Mouse (Mus musculus) limb, embryonic 13.5 days (tissue): ENCODE data around the gene Naa35. TPM values are rescaled to one million over a fixed set of nuclear protein-coding genes. Genes with fewer than 3 reads are reported as not detected.

ENCODE experiments used
- ATAC-seq: fragments of 200-750 bp; cut with Nextera tagmentation; 2 replicates; pipeline ENCODE4 v1.8.0; 2017; ENCODE audit warnings: low read depth, moderate number of reproducible peaks, moderate TSS enrichment; ENCODE audit not compliant: low FRiP score
- H3K27ac ChIP-seq: fragments of 300-500 bp; sonication (generic); 2 replicates; pipeline ENCODE4 v1.5.1; 2015; ENCODE audit warnings: inconsistent platforms, mild to moderate bottlenecking, moderate library complexity
- H3K27me3 ChIP-seq: fragments of 300-500 bp; sonication (generic); 2 replicates; pipeline ENCODE4 v1.6.1; 2015; ENCODE audit warnings: mild to moderate bottlenecking, inconsistent platforms
- H3K36me3 ChIP-seq: fragments of 300-500 bp; sonication (generic); 2 replicates; pipeline ENCODE4 v1.6.1; 2015; ENCODE audit warnings: inconsistent platforms, mild to moderate bottlenecking, moderate library complexity
- H3K4me1 ChIP-seq: fragments of 300-500 bp; sonication (generic); 2 replicates; pipeline ENCODE4 v1.6.1; 2015; ENCODE audit warnings: inconsistent platforms
- H3K4me2 ChIP-seq: fragments of 300-500 bp; sonication (generic); replicated peaks from 2 replicates; pipeline ENCODE4 v1.6.1; 2015; ENCODE audit warnings: inconsistent platforms, mild to moderate bottlenecking, moderate library complexity
- H3K4me3 ChIP-seq: fragments of 300-500 bp; sonication (generic); 2 replicates; pipeline ENCODE4 v1.5.1; 2015; ENCODE audit warnings: moderate library complexity, mild to moderate bottlenecking, inconsistent platforms
- H3K9ac ChIP-seq: fragments of 300-500 bp; sonication (generic); 2 replicates; pipeline ENCODE4 v1.6.1; 2015; ENCODE audit warnings: mild to moderate bottlenecking, inconsistent platforms
- H3K9me3 ChIP-seq: fragments of 300-500 bp; sonication (generic); 2 replicates; pipeline ENCODE4 v1.6.1; 2016; ENCODE audit warnings: inconsistent platforms
- WGBS: fragments of 180-500 bp; shearing (Covaris S2); methylation state at CpG from one replicate; pipeline ENCODE4 v1.1.7; 2015; 5-methylcytosine and 5-hydroxymethylcytosine counted together
- polyA plus RNA-seq: library from polyadenylated mRNA; unstranded; fragments of >200 nt; fragmentation: Nextera tagmentation; extraction: Ambion mirVana; gene quantifications from 2 replicates; pipeline ENCODE4 v1.2.1, GENCODE M21; 2015

Naa35 gene
- polyA plus RNA-seq, 1 experiment from 2014 or later, result 120 TPM

GRCm38 (mm10) chr13:59555613-59556192, 29.4 kb upstream of the Naa35 start:
- Histone ChIP-seq H3K9ac (no peak overlapping the region), H3K9me3 (no peaks in the 10 kb centered on the region), H3K4me1 (peaks cover 18% of the 10 kb centered on the region), H3K27ac (no peak overlapping the region), H3K27me3 (peaks cover 8% of the 10 kb centered on the region), H3K36me3 (no peaks in the 10 kb centered on the region), H3K4me3 (peak overlapping the region; percentile 70; the same call in 1 of the 2 replicates), H3K4me2 (peak overlapping the region; percentile 92)
- 72% methylated on average over 8 of the region's 8 CpGs for WGBS
- ATAC-seq, result no peak

- no peaks in the 10 kb centered on the region for H3K9me3 ChIP-seq
- peaks cover 8% of the 10 kb centered on the region for H3K27me3 ChIP-seq
- WGBS, result under 1% methylated on average over 45 of the region's 45 CpGs
- peak overlapping the region; percentile 79 for H3K9ac ChIP-seq
- H3K36me3 ChIP-seq, result no peaks in the 10 kb centered on the region
- peaks cover 18% of the 10 kb centered on the region for H3K4me1 ChIP-seq
- H3K27ac ChIP-seq, result peak overlapping the region; percentile 58; the same call in 1 of the 2 replicates
- peak; percentile 70 for ATAC-seq
- peak overlapping the region; percentile 70 for H3K4me3 ChIP-seq
- peak overlapping the region; percentile 92 for H3K4me2 ChIP-seq
Measured at GRCm38 (mm10) chr13:59556670-59557069, 28.4 kb upstream of the Naa35 start.

GRCm38 (mm10) chr13:59557185-59557985, 27.7 kb upstream of the Naa35 start:
- Histone ChIP-seq H3K4me2 (peak overlapping the region; percentile 92), H3K9me3 (no peaks in the 10 kb centered on the region), H3K4me1 (peaks cover 18% of the 10 kb centered on the region), H3K9ac (peak overlapping the region; percentile 79), H3K27me3 (peaks cover 8% of the 10 kb centered on the region), H3K27ac (peak overlapping the region; percentile 58; the same call in 1 of the 2 replicates), H3K4me3 (peak overlapping the region; percentile 70), H3K36me3 (no peaks in the 10 kb centered on the region)
- ATAC-seq, result peak; percentile 90
- WGBS, result under 1% methylated on average over 38 of the region's 73 CpGs

- Histone ChIP-seq H3K9me3 (no peaks in the 10 kb centered on the region), H3K27me3 (peaks cover 8% of the 10 kb centered on the region), H3K36me3 (no peaks in the 10 kb centered on the region), H3K4me3 (no peak overlapping the region), H3K9ac (no peak overlapping the region), H3K27ac (no peak overlapping the region), H3K4me1 (peaks cover 18% of the 10 kb centered on the region), H3K4me2 (no peak overlapping the region)
- WGBS, result 93% methylated on average over 5 of the region's 5 CpGs
- no peak for ATAC-seq
Measured at GRCm38 (mm10) chr13:59558776-59559175, 26.3 kb upstream of the Naa35 start.

- no peak overlapping the region for H3K27ac ChIP-seq
- 84% methylated on average over 2 of the region's 2 CpGs for WGBS
- H3K4me3 ChIP-seq, result no peak overlapping the region
- H3K4me2 ChIP-seq, result no peak overlapping the region
- no peaks in the 10 kb centered on the region for H3K9me3 ChIP-seq
- H3K9ac ChIP-seq, result no peak overlapping the region
- H3K36me3 ChIP-seq, result no peaks in the 10 kb centered on the region
- ATAC-seq, result no peak
- H3K27me3 ChIP-seq, result no peaks in the 10 kb centered on the region
- 0 out of 2 replicates have a peak, but pooled peaks cover 3% of the 10 kb centered on the region for H3K4me1 ChIP-seq
Measured at GRCm38 (mm10) chr13:59562471-59562870, 22.6 kb upstream of the Naa35 start.

DNA sequence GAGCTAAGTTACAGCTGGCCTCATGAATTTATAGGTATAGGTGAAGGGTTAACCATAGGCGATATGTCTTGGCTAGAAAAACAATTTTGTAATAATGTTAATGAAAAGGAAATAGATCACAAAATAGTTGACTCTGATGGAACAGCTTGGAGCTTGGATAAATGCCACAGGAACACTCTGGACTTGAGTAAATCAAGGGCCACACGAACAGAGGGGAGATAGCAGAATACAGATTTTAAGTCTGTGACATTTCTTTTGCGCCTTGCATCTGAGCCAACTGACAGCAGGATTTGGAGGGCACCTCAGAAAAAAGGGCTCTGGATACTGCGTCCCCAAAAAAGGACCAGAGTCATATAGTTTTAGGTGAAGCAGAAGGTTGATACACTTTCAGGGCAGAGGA, 20.6 kb upstream of the Naa35 start:
- no peaks in the 10 kb centered on the region for H3K9me3 ChIP-seq
- no peak overlapping the region for H3K4me2 ChIP-seq
- H3K27me3 ChIP-seq, result no peaks in the 10 kb centered on the region
- 89% methylated on average over 4 of the region's 4 CpGs for WGBS
- H3K9ac ChIP-seq, result no peak overlapping the region
- H3K4me3 ChIP-seq, result no peak overlapping the region
- ATAC-seq, result no peak
- no peaks in the 10 kb centered on the region for H3K4me1 ChIP-seq
- H3K27ac ChIP-seq, result no peak overlapping the region
- H3K36me3 ChIP-seq, result no peaks in the 10 kb centered on the region

DNA sequence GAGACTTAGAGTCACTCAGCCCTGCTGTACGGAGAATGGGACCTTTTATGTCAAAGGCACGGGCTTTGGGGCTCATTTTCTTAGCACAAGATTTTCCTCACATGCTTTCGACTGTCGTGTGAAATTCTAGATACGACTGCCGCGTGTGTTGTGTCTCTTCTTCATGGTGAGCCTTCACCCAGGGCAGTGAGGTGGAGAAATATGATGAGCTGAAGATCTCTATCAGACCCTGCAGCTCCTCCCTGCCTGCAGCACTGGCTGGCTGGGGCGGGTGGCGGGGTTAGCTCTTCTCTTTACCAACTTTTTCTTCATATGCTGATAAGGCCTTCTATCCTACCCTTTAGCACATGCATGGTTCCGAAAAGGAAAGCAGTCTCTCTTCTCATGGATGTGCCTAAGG, 20.1 kb upstream of the Naa35 start:
- Histone ChIP-seq H3K27me3 (no peaks in the 10 kb centered on the region), H3K4me3 (no peak overlapping the region), H3K9me3 (no peaks in the 10 kb centered on the region), H3K9ac (no peak overlapping the region), H3K4me1 (no peaks in the 10 kb centered on the region), H3K4me2 (no peak overlapping the region), H3K27ac (no peak overlapping the region), H3K36me3 (no peaks in the 10 kb centered on the region)
- WGBS, result 85% methylated on average over 10 of the region's 10 CpGs
- ATAC-seq, result no peak

GRCm38 (mm10) chr13:59565945-59566520, 19.0 kb upstream of the Naa35 start:
- no peaks in the 10 kb centered on the region for H3K9me3 ChIP-seq
- H3K4me3 ChIP-seq, result no peak overlapping the region
- ATAC-seq, result no peak
- WGBS, result 70% methylated on average over 9 of the region's 9 CpGs
- H3K4me1 ChIP-seq, result no peaks in the 10 kb centered on the region
- no peaks in the 10 kb centered on the region for H3K36me3 ChIP-seq
- no peak overlapping the region for H3K9ac ChIP-seq
- H3K4me2 ChIP-seq, result no peak overlapping the region
- H3K27me3 ChIP-seq, result no peaks in the 10 kb centered on the region
- no peak overlapping the region for H3K27ac ChIP-seq

DNA sequence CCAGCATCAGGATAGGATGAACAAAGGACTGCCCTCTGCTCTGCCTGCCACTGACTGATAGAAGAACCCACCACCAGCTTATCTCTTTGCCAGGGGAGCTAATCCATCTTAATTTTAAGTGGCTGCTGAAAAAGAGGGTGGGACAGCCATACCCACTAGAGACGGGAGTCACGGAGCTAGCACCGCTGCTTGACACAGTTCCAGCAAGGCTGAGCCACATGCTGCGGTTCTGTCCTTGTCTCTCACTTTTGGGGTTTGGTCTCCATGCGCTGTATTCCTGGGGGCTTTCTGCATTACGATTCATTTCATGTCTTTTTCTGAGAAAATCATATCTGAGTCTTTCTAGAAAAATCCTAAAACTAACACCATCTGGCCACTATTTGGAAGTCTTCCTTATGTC, 14.0 kb upstream of the Naa35 start:
- H3K27ac ChIP-seq, result no peak overlapping the region
- H3K4me1 ChIP-seq, result no peaks in the 10 kb centered on the region
- WGBS, result 89% methylated on average over 6 of the region's 6 CpGs
- no peak overlapping the region for H3K4me3 ChIP-seq
- no peaks in the 10 kb centered on the region for H3K9me3 ChIP-seq
- no peak overlapping the region for H3K4me2 ChIP-seq
- no peaks in the 10 kb centered on the region for H3K27me3 ChIP-seq
- H3K9ac ChIP-seq, result no peak overlapping the region
- no peaks in the 10 kb centered on the region for H3K36me3 ChIP-seq
- ATAC-seq, result no peak

DNA sequence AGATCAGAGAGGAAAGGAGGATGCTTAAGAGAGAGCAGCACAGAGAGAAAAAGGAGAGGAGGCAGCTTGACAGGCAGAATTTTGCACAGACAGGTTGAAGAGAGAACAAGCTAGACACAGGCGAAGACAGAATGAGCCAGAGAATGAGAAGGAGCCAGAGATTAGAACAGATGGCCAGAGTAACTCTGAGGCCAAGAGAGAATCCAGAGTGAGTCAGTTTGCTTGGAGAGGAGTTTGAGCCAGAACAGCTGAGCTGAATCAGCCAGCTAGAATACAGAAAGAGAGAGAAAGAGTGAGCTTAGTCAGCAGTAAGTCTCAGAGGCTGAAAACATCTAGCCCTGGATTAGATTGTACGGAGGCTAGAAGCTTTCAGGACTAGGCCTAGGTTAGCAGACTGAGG, 12.5 kb upstream of the Naa35 start:
- Histone ChIP-seq H3K4me2 (no peak overlapping the region), H3K27ac (no peak overlapping the region), H3K9ac (no peak overlapping the region), H3K4me1 (no peaks in the 10 kb centered on the region), H3K27me3 (no peaks in the 10 kb centered on the region), H3K4me3 (no peak overlapping the region), H3K36me3 (no peaks in the 10 kb centered on the region), H3K9me3 (no peaks in the 10 kb centered on the region)
- ATAC-seq, result no peak
- WGBS, result 83% methylated on average over 2 of the region's 2 CpGs

- Histone ChIP-seq H3K4me2 (no peak overlapping the region), H3K27me3 (no peaks in the 10 kb centered on the region), H3K4me1 (peaks cover 1% of the 10 kb centered on the region), H3K9ac (no peak overlapping the region), H3K9me3 (0 out of 2 replicates have a peak, but pooled peaks cover 4% of the 10 kb centered on the region), H3K27ac (no peak overlapping the region), H3K4me3 (no peak overlapping the region), H3K36me3 (no peaks in the 10 kb centered on the region)
- no peak for ATAC-seq
- 97% methylated on average over 4 of the region's 4 CpGs for WGBS
Measured at GRCm38 (mm10) chr13:59580954-59581353, 4.1 kb upstream of the Naa35 start.

DNA sequence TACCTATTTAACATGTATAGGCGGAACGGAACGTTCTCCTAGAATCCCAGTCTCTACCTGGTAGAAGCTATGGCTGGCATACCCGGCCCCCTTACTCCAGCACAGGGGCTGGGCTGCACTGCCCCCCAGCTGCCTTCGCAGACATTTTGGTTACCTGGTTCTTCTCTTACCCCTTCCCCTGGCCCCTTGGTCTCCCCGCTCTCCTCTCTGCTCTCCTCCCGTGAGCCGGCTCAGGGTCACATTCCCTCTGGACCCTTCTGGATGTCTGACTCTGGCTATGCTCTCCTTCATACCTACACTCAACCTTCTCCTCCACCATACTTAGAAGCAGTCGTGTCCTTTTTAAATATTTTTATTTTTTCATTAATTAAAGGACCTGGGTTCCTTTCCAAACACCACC, 578 bp upstream of the Naa35 start:
- Histone ChIP-seq H3K4me3 (peak overlapping the region; percentile 93), H3K4me2 (peak overlapping the region; percentile 84), H3K9me3 (0 out of 2 replicates have a peak, but pooled peaks cover 4% of the 10 kb centered on the region), H3K36me3 (peaks cover 19% of the 10 kb centered on the region), H3K27ac (peak overlapping the region; percentile 67), H3K4me1 (peaks cover 22% of the 10 kb centered on the region), H3K27me3 (no peaks in the 10 kb centered on the region), H3K9ac (peak overlapping the region; percentile 67)
- ATAC-seq, result peak; percentile 48
- WGBS, result under 1% methylated on average over 9 of the region's 9 CpGs
